Mouse (Mus musculus): ENCODE measurements around the gene Sptbn1. TPM values are rescaled to one million over a fixed set of nuclear protein-coding genes. Genes with fewer than 3 reads are reported as not detected.

Gene Sptbn1
- total RNA-seq, 2 experiments from 2014 or later: 509 to 527 TPM

GRCm38 (mm10) chr11:30091892-30092291, 176.1 kb downstream of the Sptbn1 start:
- intact Hi-C loops (cut with DNase I): loop anchor here (1.0 to 10.0 kb wide), 2 partner anchors 565 to 713 kb away; no protein-coding TSS in a partner anchor
- no peak for DNase-seq

DNA sequence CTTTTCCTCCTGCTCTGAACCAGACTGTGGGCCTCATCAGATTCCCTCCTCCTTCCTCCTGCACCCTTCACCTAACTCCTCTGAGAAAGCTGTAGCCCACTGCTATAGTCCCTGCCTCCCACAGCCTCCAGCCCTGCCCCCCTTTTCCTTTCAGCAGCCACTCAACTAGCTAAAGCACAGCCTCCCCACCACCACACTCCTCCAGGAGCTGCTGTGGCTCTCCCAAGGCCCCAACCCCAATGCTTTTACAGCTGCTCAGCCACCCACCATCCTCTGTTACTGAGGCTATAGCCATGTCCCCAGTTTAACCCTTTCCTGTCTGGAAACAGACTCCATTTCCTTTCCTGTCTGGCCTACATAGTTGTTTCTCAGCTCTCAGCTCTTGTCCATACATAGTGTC, 182.9 kb downstream of the Sptbn1 start:
- intact Hi-C loops (cut with DNase I): no loop called here
- no peak for DNase-seq

GRCm38 (mm10) chr11:30057299-30057698, 210.7 kb downstream of the Sptbn1 start:
- intact Hi-C loops (cut with DNase I): no loop called here
- peak in 1 of 2 experiments; percentile 3 for DNase-seq

Other genes starting within 250 kb of the Sptbn1 start
- 1 to 10 TPM; 1.8 to 2.2 TPM for gene Eml6, start 242.1 kb downstream of the Sptbn1 start, total RNA-seq (2021)
- gene 4930505A04Rik, start 203.7 kb upstream of the Sptbn1 start, total RNA-seq (2021): not detected